Mouse (Mus musculus): ENCODE data around the gene Ogfod3. TPM values are rescaled to one million over a fixed set of nuclear protein-coding genes. Genes with fewer than 3 reads are reported as not detected.

Ogfod3 gene
- total RNA-seq, 4 experiments from 2014 or later, result 7.5 to 10.2 (median 9.5) TPM

Other genes with a start within 250 kb of the Ogfod3 start
- gene Csnk1d, start 213.4 kb downstream of the Ogfod3 start, total RNA-seq (2022), result 100 to 1,000 TPM; 112 to 116 (median 113) TPM
- 1 to 10 TPM; 1.3 to 2.7 (median 1.4) TPM for gene Cd7, start 165.3 kb downstream of the Ogfod3 start, total RNA-seq (2022)
- not detected for gene Sectm1b, start 141.1 kb downstream of the Ogfod3 start, total RNA-seq (2022)
- not detected for gene Sectm1a, start 123.5 kb downstream of the Ogfod3 start, total RNA-seq (2022)
- not detected for gene Tex19.2, start 86.0 kb downstream of the Ogfod3 start, total RNA-seq (2022)
- not detected for gene Tex19.1, start 58.6 kb downstream of the Ogfod3 start, total RNA-seq (2022)
- under 1 TPM in 3 of 4 experiments, not detected in 1; 0.18 to 0.50 (median 0.37) TPM for gene Uts2r, start 44.4 kb downstream of the Ogfod3 start, total RNA-seq (2022)
- gene Hexdc, start 278 bp downstream of the Ogfod3 start, total RNA-seq (2022), result 10 to 100 TPM; 20.8 to 27.9 (median 24.8) TPM
- gene Cybc1, start 24.6 kb upstream of the Ogfod3 start, total RNA-seq (2022), result 10 to 100 TPM; 19.2 to 25.9 (median 23.0) TPM
- gene Narf, start 32.5 kb upstream of the Ogfod3 start, total RNA-seq (2022), result 10 to 100 TPM; 44.1 to 61.8 (median 51.2) TPM
- gene Foxk2, start 55.3 kb upstream of the Ogfod3 start, total RNA-seq (2022), result 10 to 100 TPM; 78.2 to 84.7 (median 79.9) TPM
- gene Wdr45b, start 149.7 kb upstream of the Ogfod3 start, total RNA-seq (2022), result 10 to 100 TPM; 65.2 to 76.1 (median 67.4) TPM
- 10 to 100 TPM; 48.4 to 55.6 (median 50.4) TPM for gene Rab40b, start 183.5 kb upstream of the Ogfod3 start, total RNA-seq (2022)
- 10 to 100 TPM; 47.7 to 52.2 (median 50.9) TPM for gene Fn3krp, start 216.7 kb upstream of the Ogfod3 start, total RNA-seq (2022)
- 10 to 100 TPM; 58.6 to 64.2 (median 61.1) TPM for gene Fn3k, start 230.2 kb upstream of the Ogfod3 start, total RNA-seq (2022)
- gene Tbcd, start 247.2 kb upstream of the Ogfod3 start, total RNA-seq (2022), result 10 to 100 TPM; 39.7 to 45.1 (median 40.9) TPM

All from left cerebral cortex, adult 8-10 months (tissue).